Mouse (Mus musculus): Measurements from ENCODE around the gene Tcf7l2. TPM values are rescaled to one million over a fixed set of nuclear protein-coding genes. Genes with fewer than 3 reads are reported as not detected.

Tcf7l2 gene
- polyA plus RNA-seq, 1 experiment from 2014 or later = 29.6 TPM

DNA sequence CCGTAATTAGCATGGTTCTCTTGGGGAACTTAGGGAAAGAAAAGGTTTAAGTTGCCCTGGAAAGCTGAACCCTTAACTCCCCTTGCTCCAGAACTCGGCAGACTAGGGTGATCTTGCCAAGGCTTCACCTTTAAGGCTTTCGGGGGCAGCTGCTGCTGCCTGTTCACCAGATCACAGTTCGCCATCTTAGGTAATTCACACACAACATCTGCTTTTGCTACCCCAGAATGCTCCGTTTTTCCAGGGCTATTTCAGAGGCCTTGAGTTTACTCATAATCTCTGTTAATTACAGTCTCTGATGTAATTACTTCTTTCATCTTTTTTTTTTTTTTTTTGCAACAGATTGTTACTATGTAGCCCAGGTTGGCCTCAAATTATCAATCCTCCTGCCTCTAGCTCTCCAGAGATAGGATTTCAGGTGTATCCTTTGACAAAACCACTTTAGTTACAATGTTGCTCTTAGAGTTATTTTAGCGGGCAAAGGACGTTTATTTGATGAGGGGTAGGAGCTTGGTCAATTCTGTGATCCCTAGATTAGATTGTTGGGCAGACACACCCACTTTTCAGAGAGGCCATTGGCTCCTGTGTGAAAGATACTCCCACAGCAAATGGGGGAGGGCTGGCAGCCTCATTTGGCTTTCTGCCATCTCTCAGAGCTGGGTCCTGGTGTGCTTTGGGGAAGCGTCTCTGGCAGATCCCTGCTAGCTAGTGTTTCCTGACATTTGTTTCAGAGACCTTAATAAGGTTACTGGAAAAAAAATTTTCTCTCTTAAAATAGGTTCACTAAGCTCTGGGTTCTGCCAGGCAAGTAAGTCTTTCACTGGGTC lies 83.6 kb downstream of the Tcf7l2 start:
- H3K27ac ChIP-seq = peak overlapping the region; percentile 48; the same call in 1 of the 2 replicates
- no peak for ATAC-seq (ENCODE audit: low FRiP score)

DNA sequence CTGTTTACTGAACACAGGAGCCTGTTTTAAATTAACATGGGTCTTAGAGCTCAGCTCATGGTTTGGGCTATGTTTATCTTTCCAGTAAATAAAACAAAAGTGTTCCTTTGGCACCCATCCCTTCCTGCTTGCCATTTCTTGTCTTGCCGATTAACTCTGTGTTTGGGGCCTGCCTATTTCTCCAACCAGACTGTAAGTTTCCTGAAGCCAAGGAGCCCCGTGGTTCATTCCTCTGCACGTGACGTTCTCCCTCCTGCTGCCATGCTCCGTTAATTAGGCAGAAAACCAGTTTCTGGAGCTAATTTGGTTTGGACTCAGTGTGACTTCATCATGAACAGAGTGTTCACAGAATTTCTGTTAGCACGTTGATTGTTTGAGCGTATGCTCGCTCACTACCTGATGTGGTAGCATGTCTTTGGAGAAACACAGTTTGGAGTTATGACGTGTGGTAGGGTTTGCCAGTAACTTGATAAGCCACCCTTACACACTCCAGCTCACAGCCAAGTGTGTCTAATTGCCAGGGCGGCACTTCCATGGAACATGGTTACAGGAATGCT lies 84.4 kb downstream of the Tcf7l2 start:
- H3K4me3 ChIP-seq = no peak overlapping the region
- H3K27ac ChIP-seq = peak overlapping the region; percentile 48; the same call in 1 of the 2 replicates
- no peak for ATAC-seq (ENCODE audit: low FRiP score)
- no peaks in the 10 kb centered on the region for H3K9me3 ChIP-seq
- WGBS = 73% methylated on average over 10 of the region's 10 CpGs
- no peaks in the 10 kb centered on the region for H3K36me3 ChIP-seq
- H3K4me2 ChIP-seq = no peak overlapping the region
- H3K4me1 ChIP-seq (replicated peaks) = peaks cover 33% of the 10 kb centered on the region
- no peak overlapping the region for H3K9ac ChIP-seq
- no peaks in the 10 kb centered on the region for H3K27me3 ChIP-seq

More for the DNA sequence above, 83.6 kb downstream of the Tcf7l2 start:
- Histone ChIP-seq H3K4me1 (replicated peaks) (peaks cover 31% of the 10 kb centered on the region), H3K27me3 (no peaks in the 10 kb centered on the region), H3K4me2 (no peak overlapping the region), H3K4me3 (no peak overlapping the region), H3K9ac (no peak overlapping the region), H3K36me3 (no peaks in the 10 kb centered on the region), H3K9me3 (no peaks in the 10 kb centered on the region)
- WGBS = 70% methylated on average over 8 of the region's 8 CpGs

DNA sequence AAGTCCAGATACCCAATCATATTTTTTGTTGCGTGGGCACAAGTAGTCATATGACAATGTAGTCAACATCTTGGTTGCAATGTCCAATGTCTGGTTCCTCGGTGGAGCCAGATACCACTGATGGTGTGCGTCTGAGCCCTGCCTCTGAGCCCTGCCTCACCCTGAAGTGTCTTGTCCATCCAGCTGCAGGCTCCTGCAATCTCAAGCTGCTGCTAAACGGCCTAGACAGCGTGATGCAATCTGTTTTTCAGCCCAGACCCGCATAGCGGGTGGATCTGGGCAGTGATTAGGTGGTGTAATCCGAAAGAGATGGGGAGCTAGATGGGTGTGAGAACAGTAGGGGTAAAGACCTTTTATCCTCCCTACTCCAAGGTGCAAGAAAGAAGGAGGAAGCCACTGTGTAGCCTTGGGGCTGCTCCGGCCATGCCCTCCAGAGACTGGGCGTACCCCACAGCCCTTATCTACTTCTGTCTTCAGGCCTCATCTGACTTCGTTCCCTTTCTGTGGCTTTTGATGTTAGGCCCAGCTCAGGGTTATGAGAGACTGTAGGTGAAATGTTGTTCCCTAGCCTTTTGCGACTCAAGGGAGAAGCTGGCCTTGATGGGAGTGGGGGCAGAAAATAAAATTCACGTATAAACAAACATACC lies 86.1 kb downstream of the Tcf7l2 start:
- Histone ChIP-seq H3K4me3 (no peak overlapping the region), H3K9me3 (no peaks in the 10 kb centered on the region), H3K27me3 (no peaks in the 10 kb centered on the region), H3K4me1 (replicated peaks) (peaks cover 33% of the 10 kb centered on the region), H3K9ac (no peak overlapping the region), H3K27ac (no peak overlapping the region), H3K4me2 (no peak overlapping the region), H3K36me3 (no peaks in the 10 kb centered on the region)
- ATAC-seq (ENCODE audit: low FRiP score) = no peak
- 81% methylated on average over 13 of the region's 13 CpGs for WGBS

DNA sequence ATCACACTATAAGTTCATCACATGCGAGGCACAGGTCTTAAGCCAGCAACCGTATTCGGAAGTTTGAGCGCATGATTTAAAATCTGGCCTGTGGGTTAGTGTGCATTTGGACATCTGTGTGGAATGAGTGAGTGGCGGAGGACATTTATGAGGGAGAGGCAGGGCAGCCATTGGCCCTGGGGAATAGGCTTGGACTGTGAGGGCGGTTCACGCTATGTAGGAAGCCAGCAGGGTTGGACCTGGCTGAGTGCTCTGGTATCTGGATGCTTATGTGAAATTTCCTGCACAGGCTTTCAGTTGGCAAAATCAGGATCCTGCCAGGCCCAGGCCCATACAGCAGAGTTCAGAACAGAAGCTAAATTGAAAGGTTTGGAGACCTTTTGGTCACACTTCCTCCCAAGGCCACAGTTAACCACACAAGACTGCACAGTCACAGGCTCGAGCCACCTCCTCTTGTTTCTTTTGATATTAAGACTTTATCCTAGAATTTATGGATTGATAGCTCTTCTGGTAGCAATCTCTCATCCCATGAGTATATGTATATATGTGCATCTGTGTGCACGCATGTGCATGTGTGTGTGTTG lies 89.4 kb downstream of the Tcf7l2 start:
- Histone ChIP-seq H3K9ac (no peak overlapping the region), H3K9me3 (0 out of 2 replicates have a peak, but pooled peaks cover 4% of the 10 kb centered on the region), H3K36me3 (no peaks in the 10 kb centered on the region), H3K4me3 (no peak overlapping the region), H3K4me1 (replicated peaks) (peaks cover 20% of the 10 kb centered on the region), H3K27ac (no peak overlapping the region), H3K4me2 (no peak overlapping the region), H3K27me3 (no peaks in the 10 kb centered on the region)
- no peak for ATAC-seq (ENCODE audit: low FRiP score)
- 85% methylated on average over 9 of the region's 9 CpGs for WGBS

DNA sequence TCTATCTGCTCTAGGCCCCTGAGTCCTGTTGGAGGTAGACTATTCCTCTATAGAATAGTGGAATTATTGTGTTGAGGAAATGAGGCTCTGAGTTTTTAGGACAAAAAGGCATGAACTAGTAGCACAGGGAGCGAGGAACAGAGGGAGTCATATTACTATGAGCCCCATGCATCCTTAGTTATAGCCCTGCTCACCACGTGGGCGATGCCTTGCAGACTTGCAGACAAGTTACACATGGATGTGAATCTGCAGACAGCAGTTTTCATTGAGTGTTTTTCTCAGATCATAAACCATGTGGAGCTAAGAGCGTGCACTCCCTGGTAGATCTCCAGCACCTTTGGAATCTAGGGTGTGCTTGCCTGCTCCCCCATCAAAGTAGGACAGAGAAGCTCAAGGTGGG lies 90.5 kb downstream of the Tcf7l2 start:
- Histone ChIP-seq H3K9me3 (0 out of 2 replicates have a peak, but pooled peaks cover 4% of the 10 kb centered on the region), H3K27me3 (0 out of 2 replicates have a peak, but pooled peaks cover 1% of the 10 kb centered on the region), H3K36me3 (no peaks in the 10 kb centered on the region), H3K4me3 (no peak overlapping the region), H3K4me1 (replicated peaks) (peaks cover 18% of the 10 kb centered on the region), H3K4me2 (no peak overlapping the region), H3K27ac (no peak overlapping the region), H3K9ac (no peak overlapping the region)
- ATAC-seq (ENCODE audit: low FRiP score) = no peak
- WGBS = 84% methylated on average over 4 of the region's 4 CpGs

DNA sequence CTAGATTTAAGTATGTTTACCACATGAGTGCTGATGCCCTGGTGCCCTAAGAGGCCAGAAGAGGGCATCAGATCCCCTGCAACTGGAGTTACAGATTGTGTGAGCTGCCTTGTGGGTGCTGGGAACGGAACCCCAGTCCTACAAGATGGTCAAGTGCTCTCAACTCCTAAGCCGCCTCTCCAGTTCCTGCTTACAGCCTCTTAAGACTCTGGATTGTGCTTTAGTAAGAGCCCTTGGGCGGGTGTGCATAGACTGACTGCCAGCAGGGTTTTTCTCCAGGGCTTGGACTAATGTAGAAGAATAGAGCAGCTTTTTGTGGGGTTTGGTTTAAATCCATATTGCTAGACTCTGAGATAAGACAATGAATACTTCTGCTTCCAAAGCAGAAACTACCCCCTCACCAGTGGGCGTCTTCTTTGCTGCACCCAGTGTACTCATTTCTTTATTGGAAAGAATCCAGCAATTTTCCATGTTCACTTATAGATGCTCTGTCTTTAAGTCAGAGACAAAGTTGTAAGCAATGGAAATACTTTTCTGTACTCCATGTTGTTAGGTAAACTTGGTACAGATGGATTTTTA lies 92.3 kb downstream of the Tcf7l2 start:
- 97% methylated on average over 4 of the region's 4 CpGs for WGBS
- ATAC-seq (ENCODE audit: low FRiP score) = no peak
- Histone ChIP-seq H3K36me3 (no peaks in the 10 kb centered on the region), H3K27ac (no peak overlapping the region), H3K9me3 (0 out of 2 replicates have a peak, but pooled peaks cover 4% of the 10 kb centered on the region), H3K4me1 (replicated peaks) (peaks cover 28% of the 10 kb centered on the region), H3K9ac (no peak overlapping the region), H3K4me2 (no peak overlapping the region), H3K4me3 (no peak overlapping the region), H3K27me3 (0 out of 2 replicates have a peak, but pooled peaks cover 4% of the 10 kb centered on the region)

DNA sequence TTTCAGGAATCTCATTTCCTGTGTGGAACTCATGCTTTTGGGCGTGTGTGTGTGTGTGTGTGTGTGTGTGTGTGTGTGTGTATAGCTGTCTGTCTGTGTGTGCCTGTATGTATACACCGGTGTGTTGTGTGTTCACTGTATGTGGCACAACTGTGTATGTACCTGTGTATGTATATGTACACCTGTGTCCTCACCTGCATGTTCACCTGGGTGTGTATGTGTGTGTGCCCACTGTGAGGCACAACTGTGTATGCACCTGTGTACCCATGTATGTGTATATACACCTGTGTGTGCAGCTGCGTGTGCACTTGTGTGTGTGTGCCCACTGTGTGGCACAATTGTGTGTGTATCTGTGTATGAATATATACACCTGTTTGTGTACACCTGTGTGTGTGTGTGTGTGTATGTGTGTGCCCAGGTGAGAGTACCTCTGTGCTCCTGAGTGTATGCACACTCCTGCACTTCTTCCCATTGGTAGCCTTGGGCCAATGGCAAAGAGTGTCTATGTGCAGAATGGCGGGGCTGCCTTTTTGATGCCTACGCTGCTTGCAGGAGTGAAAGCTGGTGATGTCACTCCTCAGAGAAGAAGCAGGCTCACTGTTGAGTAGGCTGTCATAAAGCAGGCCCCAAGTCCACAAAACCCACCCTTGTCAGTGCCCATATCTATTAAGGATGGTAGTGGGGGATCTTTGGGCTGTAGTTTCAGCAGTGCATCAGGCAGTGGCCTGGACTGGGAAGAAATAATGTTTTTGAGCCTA lies 95.5 kb downstream of the Tcf7l2 start:
- 69% methylated on average over 5 of the region's 5 CpGs for WGBS
- H3K4me3 ChIP-seq = no peak overlapping the region
- peak overlapping the region; percentile 76 for H3K27ac ChIP-seq
- H3K9ac ChIP-seq = no peak overlapping the region; the same call in 1 of the 2 replicates
- H3K4me2 ChIP-seq = no peak overlapping the region
- 0 out of 2 replicates have a peak, but pooled peaks cover 4% of the 10 kb centered on the region for H3K9me3 ChIP-seq
- peaks cover 35% of the 10 kb centered on the region for H3K4me1 ChIP-seq (replicated peaks)
- H3K27me3 ChIP-seq = 0 out of 2 replicates have a peak, but pooled peaks cover 4% of the 10 kb centered on the region
- no peaks in the 10 kb centered on the region for H3K36me3 ChIP-seq
- ATAC-seq (ENCODE audit: low FRiP score) = peak; percentile 43; the same call in 1 of the 2 replicates

DNA sequence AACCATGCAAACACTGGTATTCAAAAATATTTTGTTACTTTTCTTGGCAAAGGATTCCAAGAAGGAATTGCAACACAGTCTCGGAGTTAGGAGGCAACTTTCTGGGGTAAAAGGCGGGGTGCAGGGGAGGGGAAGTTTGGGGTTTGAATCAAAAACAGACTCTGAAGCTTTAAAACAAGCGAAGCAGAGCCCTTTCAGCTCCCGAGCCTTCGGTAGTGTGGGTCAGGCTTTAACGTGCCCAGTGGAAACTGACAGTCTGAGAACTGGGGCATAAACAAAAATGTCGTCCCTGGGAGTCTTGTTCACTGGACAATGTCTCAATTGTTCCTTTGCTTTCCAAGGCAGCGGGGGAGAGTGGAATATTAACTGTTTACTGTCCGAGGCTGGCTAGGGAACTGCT lies 96.3 kb downstream of the Tcf7l2 start:
- peaks cover 35% of the 10 kb centered on the region for H3K4me1 ChIP-seq (replicated peaks)
- H3K27me3 ChIP-seq = 0 out of 2 replicates have a peak, but pooled peaks cover 4% of the 10 kb centered on the region
- ATAC-seq (ENCODE audit: low FRiP score) = no peak
- H3K9ac ChIP-seq = 0 out of 2 replicates have a peak overlapping the region, but pooled peaks have one; percentile 19
- 2% methylated on average over 9 of the region's 9 CpGs for WGBS
- no peaks in the 10 kb centered on the region for H3K36me3 ChIP-seq
- no peak overlapping the region for H3K4me3 ChIP-seq
- H3K9me3 ChIP-seq = 0 out of 2 replicates have a peak, but pooled peaks cover 4% of the 10 kb centered on the region
- peak overlapping the region; percentile 30; the same call in 1 of the 2 replicates for H3K4me2 ChIP-seq
- H3K27ac ChIP-seq = peak overlapping the region; percentile 76

DNA sequence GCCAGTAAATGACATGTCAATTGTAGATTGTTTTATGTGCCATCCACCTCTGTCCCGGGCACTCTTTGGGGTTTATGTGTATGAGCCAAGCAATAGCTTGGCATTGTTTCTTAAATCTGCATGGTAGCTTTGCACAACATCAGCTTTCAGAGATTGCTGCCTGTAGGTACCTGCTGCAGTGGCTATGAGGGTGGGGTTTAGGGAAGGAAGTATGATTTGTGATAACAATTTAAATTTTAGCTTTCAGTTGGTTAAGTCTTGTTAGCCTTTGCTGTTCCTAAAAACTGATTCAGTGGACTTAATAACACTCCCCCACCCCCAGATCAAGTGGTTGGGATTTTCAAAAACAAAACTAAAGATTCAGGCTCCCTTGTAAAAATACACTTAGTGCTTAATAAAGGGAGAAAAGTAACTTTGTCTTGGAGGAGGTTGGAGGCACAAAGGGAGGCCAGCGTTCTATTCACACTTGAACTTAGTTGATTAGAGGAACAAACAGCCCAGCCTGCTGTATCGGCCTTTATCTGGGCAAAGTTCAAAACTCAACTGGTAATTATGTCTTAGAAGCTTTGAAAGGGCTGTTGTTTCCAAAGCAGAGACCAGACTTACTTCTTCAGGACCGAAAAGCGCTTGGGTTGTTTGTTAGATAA lies 96.9 kb downstream of the Tcf7l2 start:
- H3K27ac ChIP-seq = peak overlapping the region; percentile 40; the same call in 1 of the 2 replicates
- H3K9ac ChIP-seq = 0 out of 2 replicates have a peak overlapping the region, but pooled peaks have one; percentile 19
- peaks cover 35% of the 10 kb centered on the region for H3K4me1 ChIP-seq (replicated peaks)
- no peak overlapping the region for H3K4me2 ChIP-seq
- ATAC-seq (ENCODE audit: low FRiP score) = no peak
- 21% methylated on average over 5 of the region's 5 CpGs for WGBS
- H3K9me3 ChIP-seq = 0 out of 2 replicates have a peak, but pooled peaks cover 4% of the 10 kb centered on the region
- no peak overlapping the region for H3K4me3 ChIP-seq
- H3K27me3 ChIP-seq = 0 out of 2 replicates have a peak, but pooled peaks cover 4% of the 10 kb centered on the region
- H3K36me3 ChIP-seq = no peaks in the 10 kb centered on the region

DNA sequence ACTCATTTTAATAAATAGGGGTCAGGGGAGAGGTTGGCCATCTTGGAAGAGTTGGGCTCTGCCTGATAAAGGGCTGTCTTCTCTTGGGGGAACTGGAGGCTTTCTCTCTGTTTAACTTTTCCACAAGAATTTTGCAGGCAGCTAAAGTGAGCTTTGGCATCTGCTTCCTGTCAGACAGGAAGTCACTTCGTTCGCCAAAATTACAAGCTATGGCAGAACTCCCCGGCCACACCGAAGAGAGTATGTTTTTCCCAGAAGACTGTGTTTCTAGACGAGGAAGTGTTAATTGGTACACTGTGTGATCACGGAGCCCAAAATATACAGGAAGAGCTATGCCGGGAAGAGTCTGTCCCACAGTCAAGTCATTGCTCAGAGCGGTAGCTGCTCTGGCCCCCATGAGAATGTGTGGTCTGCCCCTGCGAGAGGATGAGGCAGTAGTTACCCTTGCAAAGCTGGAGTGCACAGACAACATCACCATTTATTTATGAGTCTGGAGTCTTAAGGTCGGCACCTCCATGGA lies 97.5 kb downstream of the Tcf7l2 start:
- ATAC-seq (ENCODE audit: low FRiP score) = no peak
- H3K4me3 ChIP-seq = no peak overlapping the region
- 53% methylated on average over 10 of the region's 10 CpGs for WGBS
- H3K27ac ChIP-seq = peak overlapping the region; percentile 40; the same call in 1 of the 2 replicates
- no peak overlapping the region for H3K4me2 ChIP-seq
- H3K4me1 ChIP-seq (replicated peaks) = peaks cover 35% of the 10 kb centered on the region
- H3K9ac ChIP-seq = no peak overlapping the region
- H3K36me3 ChIP-seq = no peaks in the 10 kb centered on the region
- H3K27me3 ChIP-seq = 0 out of 2 replicates have a peak, but pooled peaks cover 4% of the 10 kb centered on the region
- 0 out of 2 replicates have a peak, but pooled peaks cover under 1% of the 10 kb centered on the region for H3K9me3 ChIP-seq
